Mouse (Mus musculus): ENCODE measurements around the gene Olfr1089. TPM values are rescaled to one million over a fixed set of nuclear protein-coding genes. Genes with fewer than 3 reads are reported as not detected.

Gene Olfr1089
- polyA plus RNA-seq (2014; fragmentation: Illumina TruSeq; extraction: RNeasy Lipid Tissue Mini Kit (QIAGEN cat#74804); ENCODE audit: low read depth, low replicate concordance): not detected

GRCm38 (mm10) chr2:86733601-86734000 lies at the start of gene Olfr1089:
Olfr1089 (minus strand) TSS chr2:86733701.

GRCm38 (mm10) chr2:86782179-86782578 lies 48.7 kb upstream of the Olfr1089 start, which contains the start of gene Olfr1093:
Olfr1093 (plus strand) TSS chr2:86782479.

GRCm38 (mm10) chr2:86758893-86759292 lies 25.4 kb upstream of the Olfr1089 start, which contains the start of gene Olfr1090:
Olfr1090 (minus strand) TSS chr2:86758993.

GRCm38 (mm10) chr2:86698295-86698694 lies 35.2 kb downstream of the Olfr1089 start, which contains the start of gene Olfr1087:
Olfr1087 (minus strand) TSS chr2:86698395.

Other genes starting within 250 kb of the Olfr1089 start
- not detected for gene Olfr228, start 246.3 kb downstream of the Olfr1089 start, polyA plus RNA-seq (2014; fragmentation: Illumina TruSeq; extraction: RNeasy Lipid Tissue Mini Kit (QIAGEN cat#74804); ENCODE audit: low read depth, low replicate concordance)
- gene Olfr1076, start 225.2 kb downstream of the Olfr1089 start, polyA plus RNA-seq (2014; fragmentation: Illumina TruSeq; extraction: RNeasy Lipid Tissue Mini Kit (QIAGEN cat#74804); ENCODE audit: low read depth, low replicate concordance): not detected
- not detected for gene Olfr1079, start 191.2 kb downstream of the Olfr1089 start, polyA plus RNA-seq (2014; fragmentation: Illumina TruSeq; extraction: RNeasy Lipid Tissue Mini Kit (QIAGEN cat#74804); ENCODE audit: low read depth, low replicate concordance)
- not detected for gene Olfr1080, start 175.5 kb downstream of the Olfr1089 start, polyA plus RNA-seq (2014; fragmentation: Illumina TruSeq; extraction: RNeasy Lipid Tissue Mini Kit (QIAGEN cat#74804); ENCODE audit: low read depth, low replicate concordance)
- gene Olfr1082, start 134.7 kb downstream of the Olfr1089 start, polyA plus RNA-seq (2014; fragmentation: Illumina TruSeq; extraction: RNeasy Lipid Tissue Mini Kit (QIAGEN cat#74804); ENCODE audit: low read depth, low replicate concordance): not detected
- not detected for gene Olfr1084, start 94.0 kb downstream of the Olfr1089 start, polyA plus RNA-seq (2014; fragmentation: Illumina TruSeq; extraction: RNeasy Lipid Tissue Mini Kit (QIAGEN cat#74804); ENCODE audit: low read depth, low replicate concordance)
- gene Olfr1085, start 71.7 kb downstream of the Olfr1089 start, polyA plus RNA-seq (2014; fragmentation: Illumina TruSeq; extraction: RNeasy Lipid Tissue Mini Kit (QIAGEN cat#74804); ENCODE audit: low read depth, low replicate concordance): not detected
- gene Olfr1086, start 53.6 kb downstream of the Olfr1089 start, polyA plus RNA-seq (2014; fragmentation: Illumina TruSeq; extraction: RNeasy Lipid Tissue Mini Kit (QIAGEN cat#74804); ENCODE audit: low read depth, low replicate concordance): not detected
- not detected for gene Olfr1087, start 35.3 kb downstream of the Olfr1089 start, polyA plus RNA-seq (2014; fragmentation: Illumina TruSeq; extraction: RNeasy Lipid Tissue Mini Kit (QIAGEN cat#74804); ENCODE audit: low read depth, low replicate concordance)
- gene Olfr1090, start 25.3 kb upstream of the Olfr1089 start, polyA plus RNA-seq (2014; fragmentation: Illumina TruSeq; extraction: RNeasy Lipid Tissue Mini Kit (QIAGEN cat#74804); ENCODE audit: low read depth, low replicate concordance): not detected
- not detected for gene Olfr1093, start 48.8 kb upstream of the Olfr1089 start, polyA plus RNA-seq (2014; fragmentation: Illumina TruSeq; extraction: RNeasy Lipid Tissue Mini Kit (QIAGEN cat#74804); ENCODE audit: low read depth, low replicate concordance)
- not detected for gene Olfr141, start 76.3 kb upstream of the Olfr1089 start, polyA plus RNA-seq (2014; fragmentation: Illumina TruSeq; extraction: RNeasy Lipid Tissue Mini Kit (QIAGEN cat#74804); ENCODE audit: low read depth, low replicate concordance)
- gene Olfr1094, start 91.0 kb upstream of the Olfr1089 start, polyA plus RNA-seq (2014; fragmentation: Illumina TruSeq; extraction: RNeasy Lipid Tissue Mini Kit (QIAGEN cat#74804); ENCODE audit: low read depth, low replicate concordance): not detected
- not detected for gene Olfr1095, start 118.0 kb upstream of the Olfr1089 start, polyA plus RNA-seq (2014; fragmentation: Illumina TruSeq; extraction: RNeasy Lipid Tissue Mini Kit (QIAGEN cat#74804); ENCODE audit: low read depth, low replicate concordance)
- gene Gm13723, start 141.1 kb upstream of the Olfr1089 start, polyA plus RNA-seq (2014; fragmentation: Illumina TruSeq; extraction: RNeasy Lipid Tissue Mini Kit (QIAGEN cat#74804); ENCODE audit: low read depth, low replicate concordance): not detected
- gene Olfr1097, start 158.5 kb upstream of the Olfr1089 start, polyA plus RNA-seq (2014; fragmentation: Illumina TruSeq; extraction: RNeasy Lipid Tissue Mini Kit (QIAGEN cat#74804); ENCODE audit: low read depth, low replicate concordance): not detected
- not detected for gene Olfr1098, start 190.8 kb upstream of the Olfr1089 start, polyA plus RNA-seq (2014; fragmentation: Illumina TruSeq; extraction: RNeasy Lipid Tissue Mini Kit (QIAGEN cat#74804); ENCODE audit: low read depth, low replicate concordance)
- gene Olfr1099, start 227.0 kb upstream of the Olfr1089 start, polyA plus RNA-seq (2014; fragmentation: Illumina TruSeq; extraction: RNeasy Lipid Tissue Mini Kit (QIAGEN cat#74804); ENCODE audit: low read depth, low replicate concordance): not detected
- gene Olfr1100, start 246.3 kb upstream of the Olfr1089 start, polyA plus RNA-seq (2014; fragmentation: Illumina TruSeq; extraction: RNeasy Lipid Tissue Mini Kit (QIAGEN cat#74804); ENCODE audit: low read depth, low replicate concordance): not detected